Mouse (Mus musculus) B cell, adult 2 months (primary cell): ENCODE measurements at regions not wholly inside any gene's neighbourhood (a gene's known extent, or its start where the extent isn't known, plus 50 kb on each side); places are given as distances from the start of the nearest gene placed in this dataset.
A peak's percentile ranks its signal among the peaks of the same experiment; 100 is the strongest.

Experiments
- DNase-seq, 2 experiments: peaks; one replicate each; pipeline ENCODE4 v3.0.0; 2022

- DNase-seq: no peak
Measured at GRCm38 (mm10) chr1:64195970-64196491, 73.9 kb upstream of the Klf7 start.

- DNase-seq: no peak
Measured at GRCm38 (mm10) chr1:64195294-64195693, 73.2 kb upstream of the Klf7 start.

GRCm38 (mm10) chr1:64193150-64193838 lies 71.2 kb upstream of the Klf7 start:
- peak; percentile 6 to 16 for DNase-seq

GRCm38 (mm10) chr1:64192736-64193135 lies 70.7 kb upstream of the Klf7 start:
- DNase-seq: no peak

GRCm38 (mm10) chr1:64191242-64192220 lies 69.4 kb upstream of the Klf7 start:
- no peak for DNase-seq

GRCm38 (mm10) chr1:64190705-64191104 lies 68.6 kb upstream of the Klf7 start:
- DNase-seq: no peak

GRCm38 (mm10) chr1:64190097-64190496 lies 68.0 kb upstream of the Klf7 start:
- no peak for DNase-seq

- peak; percentile 31 to 36 for DNase-seq
Measured at GRCm38 (mm10) chr1:64189471-64189870, 67.4 kb upstream of the Klf7 start.

GRCm38 (mm10) chr1:64187796-64188513 lies 65.9 kb upstream of the Klf7 start:
- no peak for DNase-seq

GRCm38 (mm10) chr1:64173708-64174107 lies 51.6 kb upstream of the Klf7 start:
- DNase-seq: no peak

- DNase-seq: no peak
Measured at GRCm38 (mm10) chr1:64172122-64172521, 50.0 kb upstream of the Klf7 start.
